Mouse (Mus musculus) hindbrain, postnatal 0 days (tissue): ENCODE results near the gene Scfd2. TPM values are rescaled to one million over a fixed set of nuclear protein-coding genes. Genes with fewer than 3 reads are reported as not detected.

Experiments used
- ATAC-seq: fragments of 200-750 bp; cut with Nextera tagmentation; 2 replicates; pipeline ENCODE4 v1.8.0; 2017; ENCODE audit warnings: mild to moderate bottlenecking, moderate TSS enrichment, moderate library complexity
- DNase-seq: peaks from one replicate; pipeline ENCODE4 v3.0.0-alpha.2; 2015; ENCODE audit warnings: low spot score
- H3K27ac ChIP-seq: fragments of 300-500 bp; sonication (generic); 2 replicates; pipeline ENCODE4 v1.5.1; 2014; ENCODE audit warnings: mild to moderate bottlenecking
- H3K27me3 ChIP-seq: fragments of 300-500 bp; sonication (generic); 2 replicates; pipeline ENCODE4 v1.6.1; 2014; ENCODE audit warnings: low read length, mixed read lengths; ENCODE audit not compliant: insufficient read depth
- H3K36me3 ChIP-seq: fragments of 300-500 bp; sonication (generic); 2 replicates; pipeline ENCODE4 v1.6.1; 2014; ENCODE audit warnings: low read length, mixed read lengths; ENCODE audit not compliant: insufficient read depth
- H3K4me1 ChIP-seq: fragments of 300-500 bp; sonication (generic); 2 replicates; pipeline ENCODE4 v1.6.1; 2014; ENCODE audit warnings: antibody characterized with exemption, low read length, mixed read lengths; ENCODE audit not compliant: insufficient read depth
- H3K4me2 ChIP-seq: fragments of 300-500 bp; sonication (generic); 2 replicates; pipeline ENCODE4 v1.6.1; 2014; ENCODE audit warnings: low read depth, mild to moderate bottlenecking, low read length, moderate library complexity, mixed read lengths
- H3K4me3 ChIP-seq: fragments of 300-500 bp; sonication (generic); 2 replicates; pipeline ENCODE4 v1.5.1; 2014; ENCODE audit warnings: low read length
- H3K9ac ChIP-seq: fragments of 300-500 bp; sonication (generic); replicated peaks from 2 replicates; pipeline ENCODE4 v1.6.1; 2014; ENCODE audit warnings: mild to moderate bottlenecking, low read length, moderate library complexity, mixed read lengths
- H3K9me3 ChIP-seq: fragments of 300-500 bp; sonication (generic); 2 replicates; pipeline ENCODE4 v1.6.1; 2016; ENCODE audit warnings: low read length, mixed read lengths
- CTCF ChIP-seq: IDR thresholded peaks from 2 replicates; pipeline ENCODE4 v1.5.1; 2016; ENCODE audit warnings: antibody characterized with exemption, control low read depth, low read depth
- WGBS: fragments of 180-500 bp; shearing (Covaris S2); extraction: QIAGEN DNeasy Blood & Tissue Kit; methylation state at CpG from one replicate; pipeline ENCODE4 v1.1.7; 2014; 5-methylcytosine and 5-hydroxymethylcytosine counted together
- polyA plus RNA-seq: library from polyadenylated mRNA; unstranded; fragments of >200 nt; fragmentation: Nextera tagmentation; extraction: Ambion mirVana; gene quantifications from 2 replicates; pipeline ENCODE4 v1.2.1, GENCODE M21; 2015
- total RNA-seq: library from RNA; depleted of rRNA; stranded (reverse); fragments of >200 nt; gene quantifications from 2 replicates; pipeline ENCODE4 v1.2.3, GENCODE M21; 2014

The Scfd2 gene
- total and polyA plus RNA-seq, 2 experiments from 2014 or later = 18.9 to 35.1 TPM

DNA sequence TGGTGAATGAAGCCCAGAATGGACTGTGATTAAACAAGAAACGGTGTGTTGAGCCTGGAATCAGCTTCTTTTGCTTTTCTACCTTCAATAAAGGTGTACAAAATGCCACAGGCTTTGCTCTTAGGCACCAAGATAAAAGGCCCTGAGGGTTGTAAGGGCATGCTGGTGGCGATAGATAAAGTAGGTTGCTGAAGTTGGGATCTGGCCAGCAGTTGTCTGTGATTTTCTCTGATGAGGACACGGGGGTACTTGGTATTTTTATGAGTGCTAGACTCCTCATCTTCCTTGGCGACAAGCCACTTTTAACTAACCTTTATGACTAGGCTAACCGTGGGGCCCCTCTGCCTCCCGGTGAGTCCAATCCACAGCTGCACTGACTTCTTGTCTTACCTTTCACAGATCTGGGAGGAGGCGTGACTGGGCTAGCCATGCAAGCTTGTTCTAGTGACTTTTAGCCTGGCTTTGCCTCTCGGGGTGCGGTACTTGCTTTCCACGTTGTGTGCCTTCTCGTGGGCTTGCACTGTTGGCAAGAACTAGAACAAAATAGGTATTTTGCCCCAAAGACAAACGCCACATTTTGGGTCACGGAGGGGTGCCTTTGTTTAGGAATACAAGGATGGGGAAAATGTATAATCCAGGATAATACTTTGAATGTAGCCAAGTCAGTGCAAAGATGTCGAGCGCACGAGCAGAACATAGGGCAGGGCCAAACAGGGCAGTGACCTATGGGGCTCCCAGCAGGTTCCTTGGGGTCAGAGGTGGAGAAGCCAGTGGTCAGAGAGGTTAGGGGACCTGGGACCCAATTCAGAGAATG lies 337.3 kb downstream of the Scfd2 start:
- WGBS = 31% methylated on average over 16 of the region's 16 CpGs
- Histone ChIP-seq H3K27me3 (no peaks in the 10 kb centered on the region), H3K9ac (peak overlapping the region; percentile 62), H3K36me3 (no peaks in the 10 kb centered on the region), H3K4me3 (peak overlapping the region; percentile 68), H3K4me1 (no peaks in the 10 kb centered on the region; the same call in 1 of the 2 replicates), H3K27ac (no peak overlapping the region), H3K4me2 (peak overlapping the region; percentile 93), H3K9me3 (no peaks in the 10 kb centered on the region)
- ATAC-seq (no peak), DNase-seq (no peak)
- TF ChIP-seq CTCF = no peak

DNA sequence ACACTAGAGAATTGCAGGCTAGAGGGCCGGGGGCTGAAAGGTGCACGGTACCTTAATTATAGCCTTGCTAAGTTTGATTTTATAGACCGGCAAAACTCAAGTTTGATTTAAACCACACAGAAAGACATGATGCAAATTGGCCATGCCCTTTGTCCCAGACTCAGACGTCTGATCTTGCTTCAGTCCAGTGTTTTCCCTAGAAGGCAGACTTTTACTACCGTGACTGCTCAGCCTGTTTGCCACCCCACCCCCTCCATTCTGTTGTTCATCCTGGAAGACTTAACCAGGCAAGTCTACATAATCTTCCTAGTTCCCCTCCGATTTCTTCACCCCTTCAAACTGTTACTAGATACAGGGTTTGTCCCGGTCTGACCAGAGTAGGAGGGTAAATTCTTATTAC lies 337.9 kb downstream of the Scfd2 start:
- H3K27me3 ChIP-seq = no peaks in the 10 kb centered on the region
- 62% methylated on average over 7 of the region's 7 CpGs for WGBS
- no peaks in the 10 kb centered on the region for H3K9me3 ChIP-seq
- no peak overlapping the region for H3K9ac ChIP-seq
- ATAC-seq = no peak
- TF ChIP-seq CTCF = no peak
- DNase-seq = no peak
- H3K27ac ChIP-seq = no peak overlapping the region
- H3K4me2 ChIP-seq = no peak overlapping the region
- H3K36me3 ChIP-seq = no peaks in the 10 kb centered on the region
- H3K4me3 ChIP-seq = no peak overlapping the region
- no peaks in the 10 kb centered on the region; the same call in 1 of the 2 replicates for H3K4me1 ChIP-seq

- 65% methylated on average over 2 of the region's 2 CpGs for WGBS
- H3K9ac ChIP-seq = no peak overlapping the region
- H3K36me3 ChIP-seq = no peaks in the 10 kb centered on the region
- H3K4me3 ChIP-seq = no peak overlapping the region
- no peaks in the 10 kb centered on the region; the same call in 1 of the 2 replicates for H3K4me1 ChIP-seq
- H3K4me2 ChIP-seq = no peak overlapping the region
- ATAC-seq (no peak), DNase-seq (no peak)
- no peaks in the 10 kb centered on the region for H3K9me3 ChIP-seq
- TF ChIP-seq CTCF = no peak
- H3K27ac ChIP-seq = no peak overlapping the region
- H3K27me3 ChIP-seq = no peaks in the 10 kb centered on the region
These were observed 338.6 kb downstream of the Scfd2 start for GRCm38 (mm10) chr5:74193008-74193407.

- no peaks in the 10 kb centered on the region for H3K9me3 ChIP-seq
- no peak for ATAC-seq
- H3K36me3 ChIP-seq = no peaks in the 10 kb centered on the region
- H3K27ac ChIP-seq = no peak overlapping the region
- H3K4me1 ChIP-seq = no peaks in the 10 kb centered on the region
- H3K27me3 ChIP-seq = no peaks in the 10 kb centered on the region
- WGBS = 75% methylated on average over 5 of the region's 5 CpGs
- TF ChIP-seq CTCF = no peak
- H3K4me3 ChIP-seq = no peak overlapping the region
- no peak overlapping the region for H3K4me2 ChIP-seq
- no peak overlapping the region for H3K9ac ChIP-seq
- DNase-seq = no peak
These were observed 340.6 kb downstream of the Scfd2 start for GRCm38 (mm10) chr5:74190911-74191310.

DNA sequence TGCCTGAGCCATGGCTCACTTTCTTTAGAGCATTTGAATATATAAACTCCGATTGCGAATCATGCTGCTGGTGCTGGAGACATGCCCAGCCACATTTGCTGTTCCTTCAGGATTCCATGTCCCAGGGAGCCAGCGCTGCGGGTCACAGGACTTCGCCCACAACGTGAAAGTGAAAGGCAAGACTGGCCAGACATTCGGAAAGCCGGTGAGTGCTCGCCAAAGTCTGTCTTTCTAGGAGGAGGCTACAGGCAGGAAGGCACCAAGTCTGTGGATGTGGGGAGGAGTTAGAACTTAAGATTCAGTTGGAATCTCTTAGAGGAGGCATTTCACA lies 341.4 kb downstream of the Scfd2 start:
- Histone ChIP-seq H3K9ac (0 out of 2 replicates have a peak overlapping the region, but pooled peaks have one; percentile 9), H3K4me3 (no peak overlapping the region), H3K4me1 (no peaks in the 10 kb centered on the region), H3K27ac (no peak overlapping the region), H3K27me3 (no peaks in the 10 kb centered on the region), H3K9me3 (no peaks in the 10 kb centered on the region), H3K36me3 (no peaks in the 10 kb centered on the region), H3K4me2 (peak overlapping the region; percentile 27)
- no peak for TF ChIP-seq CTCF
- ATAC-seq = no peak
- 25% methylated on average over 9 of the region's 9 CpGs for WGBS
- peak; percentile 42 for DNase-seq

- TF ChIP-seq CTCF = no peak
- Histone ChIP-seq H3K4me2 (peak overlapping the region; percentile 27), H3K4me1 (no peaks in the 10 kb centered on the region), H3K27ac (no peak overlapping the region), H3K9ac (0 out of 2 replicates have a peak overlapping the region, but pooled peaks have one; percentile 9), H3K9me3 (no peaks in the 10 kb centered on the region), H3K36me3 (no peaks in the 10 kb centered on the region), H3K4me3 (no peak overlapping the region), H3K27me3 (no peaks in the 10 kb centered on the region)
- DNase-seq = no peak
- WGBS = 43% methylated on average over 9 of the region's 9 CpGs
- ATAC-seq = no peak
These were observed 341.9 kb downstream of the Scfd2 start for GRCm38 (mm10) chr5:74189484-74190160.

- 80% methylated on average over 8 of the region's 8 CpGs for WGBS
- Histone ChIP-seq H3K4me3 (no peak overlapping the region), H3K9ac (no peak overlapping the region), H3K4me2 (no peak overlapping the region), H3K9me3 (no peaks in the 10 kb centered on the region), H3K36me3 (no peaks in the 10 kb centered on the region), H3K4me1 (no peaks in the 10 kb centered on the region), H3K27ac (no peak overlapping the region), H3K27me3 (no peaks in the 10 kb centered on the region)
- TF ChIP-seq CTCF = no peak
- ATAC-seq = no peak
- DNase-seq = no peak
These were observed 342.7 kb downstream of the Scfd2 start for GRCm38 (mm10) chr5:74188886-74189285.
